Mouse (Mus musculus): ENCODE measurements around the gene Gm33815. TPM values are rescaled to one million over a fixed set of nuclear protein-coding genes. Genes with fewer than 3 reads are reported as not detected.

Gm33815 gene
- polyA plus RNA-seq (2017; shearing (Covaris generic)), result not detected

DNA sequence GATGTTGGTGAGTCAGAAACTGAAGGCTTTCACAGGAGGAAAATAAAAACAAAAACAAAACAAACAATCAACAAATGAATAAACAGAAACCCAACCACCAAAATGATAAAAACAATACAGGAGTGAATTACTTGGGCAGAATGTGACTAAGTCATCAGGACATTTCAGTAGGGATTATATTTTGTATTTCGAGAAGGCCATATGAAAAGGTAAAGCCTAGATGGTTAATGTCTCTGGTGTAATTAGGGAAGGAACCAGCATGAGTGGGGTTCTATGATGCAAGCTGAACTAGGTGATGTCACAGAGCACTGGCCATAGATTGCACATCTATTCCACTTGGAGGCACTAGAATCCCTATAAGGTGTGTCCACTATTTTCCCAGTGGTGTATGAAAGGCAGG, at the start of gene Gm33815:
Gm33815 (plus strand) TSS at position 301 of the 400 bp plus-strand sequence.

All from activated CD4-positive, CD25-positive, alpha-beta regulatory T cell (primary cell).